Mouse (Mus musculus) adipocyte (in vitro differentiated cells): ENCODE data around the gene Foxk1.

Experiments
- DNase-seq: peaks from one replicate; pipeline ENCODE4 v3.0.0-alpha.2; 2016; ENCODE audit warnings: low spot score

Foxk1 gene

DNA sequence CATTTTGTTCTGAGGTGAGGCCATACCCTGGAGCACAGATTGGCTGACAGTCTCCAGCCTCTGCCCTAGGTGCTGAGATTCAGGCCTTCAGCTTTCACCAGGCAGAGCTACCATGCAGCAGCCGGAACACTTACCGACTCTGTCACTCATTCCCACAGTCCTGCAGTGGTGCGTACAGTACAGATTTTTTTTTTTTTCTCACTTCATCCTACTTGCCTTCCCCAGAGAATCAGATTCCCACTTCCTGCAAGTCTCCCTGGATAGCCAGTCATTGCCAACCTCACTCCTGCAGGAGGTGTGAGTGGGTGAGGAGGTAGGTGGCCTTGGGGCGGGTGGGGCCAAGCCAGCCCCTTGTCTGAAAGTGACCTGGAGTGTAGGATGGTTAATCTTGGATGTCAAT lies 19.0 kb downstream of the Foxk1 start:
- no peak for DNase-seq

DNA sequence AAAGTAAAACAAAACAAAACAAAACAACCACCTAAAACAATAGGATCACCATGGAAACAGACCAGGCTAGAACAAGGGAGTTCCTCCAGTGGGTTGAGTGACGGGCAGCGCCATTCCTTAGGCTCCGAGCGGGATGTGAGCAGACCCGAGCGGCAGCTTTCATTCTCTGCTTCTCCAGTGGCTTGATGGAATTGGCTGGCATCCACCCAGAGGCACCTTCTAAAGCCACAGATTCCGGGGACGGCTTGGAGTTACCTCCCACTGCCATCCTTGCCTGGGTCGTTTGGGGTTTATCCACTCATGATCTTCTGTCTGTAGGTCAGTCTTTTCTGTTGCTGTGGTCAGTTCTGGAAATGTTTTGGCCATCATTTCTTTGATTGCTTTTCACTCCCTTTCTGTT lies 19.6 kb downstream of the Foxk1 start:
- DNase-seq: no peak

DNA sequence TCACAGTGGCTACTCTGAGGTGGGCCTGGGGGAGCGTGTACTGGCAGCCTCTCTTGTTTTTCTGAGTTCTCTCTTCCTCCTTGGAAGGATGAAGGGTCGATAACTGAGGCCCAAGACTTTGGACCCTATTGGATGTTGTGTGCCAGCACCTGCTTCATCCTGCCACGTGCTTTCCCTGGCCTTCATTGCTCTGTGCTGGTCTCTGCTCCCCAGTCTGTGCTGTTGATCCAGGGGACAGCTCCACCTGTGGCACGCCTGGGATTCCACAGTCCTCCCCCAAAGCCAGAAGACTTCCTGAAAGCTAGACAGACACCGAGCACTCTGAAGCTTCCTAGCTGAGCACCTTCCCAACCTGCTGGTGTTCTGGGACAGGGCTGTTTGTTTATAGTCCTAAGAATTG lies 20.6 kb downstream of the Foxk1 start:
- DNase-seq: no peak

DNA sequence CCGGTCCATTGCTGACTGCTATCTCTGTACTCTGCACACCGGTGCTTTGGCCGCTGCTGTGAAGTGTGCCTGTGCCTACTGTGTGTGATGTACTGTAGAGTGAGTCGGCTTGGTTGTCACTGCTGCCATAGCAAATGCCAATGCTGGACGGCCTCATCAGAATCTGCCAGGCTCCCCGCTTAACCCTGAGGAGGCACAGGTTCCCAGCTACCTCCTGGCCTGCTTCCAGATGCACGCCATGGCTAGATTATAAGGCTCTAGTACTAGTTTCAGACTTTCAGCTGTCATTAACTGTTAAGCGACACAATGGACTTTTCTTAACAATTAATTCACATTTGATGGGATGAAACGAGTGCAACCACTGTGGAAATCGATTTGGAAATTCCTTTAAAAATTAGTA lies 21.8 kb downstream of the Foxk1 start:
- no peak for DNase-seq

DNA sequence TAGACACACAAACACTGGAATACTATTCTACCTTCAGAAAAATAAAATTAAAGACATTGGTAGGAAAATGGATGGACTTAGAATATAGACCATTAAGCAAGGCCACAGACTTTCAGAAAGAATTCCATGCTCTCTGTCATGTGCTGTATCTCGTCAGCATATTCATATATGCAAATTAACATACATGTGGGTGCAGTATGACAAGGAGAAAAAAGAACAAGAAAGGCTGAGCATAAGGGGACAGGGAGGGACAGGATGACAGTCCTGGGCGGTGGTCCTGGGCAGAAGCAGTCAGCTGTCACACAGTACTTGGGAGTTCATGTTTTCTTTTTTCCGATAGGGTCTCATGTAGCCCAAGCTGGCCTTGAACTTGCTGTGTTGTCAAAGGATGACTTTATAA lies 22.4 kb downstream of the Foxk1 start:
- DNase-seq: no peak

DNA sequence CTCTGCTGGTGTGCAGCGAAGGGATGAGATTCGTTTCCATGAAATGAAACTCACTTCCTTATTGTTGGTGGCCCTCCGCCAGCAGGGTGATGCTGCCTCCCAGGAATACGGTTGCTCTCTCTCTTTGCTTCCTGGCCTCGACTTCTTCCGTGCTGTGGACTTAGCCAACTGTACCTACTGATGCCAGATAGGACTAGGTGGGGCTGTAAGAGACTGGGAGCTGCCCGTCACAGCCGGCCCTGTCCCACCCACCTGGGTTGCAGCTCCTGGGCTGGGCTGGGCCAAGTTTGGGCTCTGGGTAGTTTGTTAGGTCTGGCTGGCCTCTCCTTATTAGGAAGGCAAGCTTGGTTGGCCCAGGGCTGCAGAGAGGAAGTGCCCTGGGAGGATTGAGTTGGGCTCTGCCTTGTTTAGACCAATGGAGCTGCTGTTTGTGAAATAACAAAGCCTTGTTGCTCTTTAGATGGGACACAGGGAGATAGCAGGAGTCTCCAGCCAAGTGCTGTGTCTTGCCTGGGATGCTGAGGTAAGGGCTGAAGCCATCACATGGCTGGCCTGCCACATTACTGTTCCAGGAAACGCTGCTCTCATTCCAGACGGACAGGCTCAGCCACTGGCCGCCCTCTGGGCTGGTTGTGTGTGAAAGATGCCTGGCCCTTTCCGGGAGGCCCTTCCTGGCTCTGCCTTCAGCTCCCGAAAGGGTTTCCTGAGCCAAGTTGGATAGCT lies 23.5 kb downstream of the Foxk1 start:
- DNase-seq: peak; percentile 95

DNA sequence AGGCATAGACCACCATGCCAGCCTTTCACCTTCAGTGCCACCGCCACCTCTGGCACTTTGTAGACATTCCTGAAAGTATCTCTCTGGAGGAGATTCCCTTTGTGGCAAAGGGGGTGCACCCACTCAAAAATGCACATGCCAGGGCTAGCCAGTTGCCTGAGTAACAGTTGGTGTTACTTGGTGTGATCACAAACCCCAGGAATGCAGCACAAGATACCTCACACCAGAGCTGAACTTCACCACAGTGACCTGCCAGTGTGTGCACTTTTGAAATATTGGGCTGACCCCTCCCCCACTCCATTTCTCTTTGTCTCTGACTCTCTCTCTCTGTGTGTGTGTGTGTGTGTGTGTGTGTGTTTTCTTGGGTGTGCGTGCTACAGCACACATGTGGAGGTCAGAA lies 25.2 kb downstream of the Foxk1 start:
- DNase-seq: peak; percentile 66

DNA sequence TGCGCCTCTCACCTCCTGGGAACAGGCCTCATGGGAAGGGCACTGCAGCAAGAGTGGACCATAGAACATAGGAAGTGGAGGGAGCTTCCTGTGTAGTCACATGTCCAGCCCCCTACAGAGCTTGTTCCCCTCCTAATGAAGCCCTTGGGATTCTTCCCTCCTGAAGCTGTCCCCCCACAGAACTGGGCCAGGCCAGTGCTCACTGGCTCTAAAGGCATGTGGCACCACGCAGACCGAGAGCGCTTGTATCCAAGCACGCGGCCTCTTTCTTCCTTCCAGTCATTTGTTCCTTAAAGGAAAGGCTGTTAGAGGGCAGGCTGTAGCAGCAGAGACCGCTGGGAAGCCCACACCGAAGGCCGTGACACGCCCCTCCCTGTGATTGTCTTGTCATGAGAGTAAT lies 26.6 kb downstream of the Foxk1 start:
- DNase-seq: peak; percentile 58

DNA sequence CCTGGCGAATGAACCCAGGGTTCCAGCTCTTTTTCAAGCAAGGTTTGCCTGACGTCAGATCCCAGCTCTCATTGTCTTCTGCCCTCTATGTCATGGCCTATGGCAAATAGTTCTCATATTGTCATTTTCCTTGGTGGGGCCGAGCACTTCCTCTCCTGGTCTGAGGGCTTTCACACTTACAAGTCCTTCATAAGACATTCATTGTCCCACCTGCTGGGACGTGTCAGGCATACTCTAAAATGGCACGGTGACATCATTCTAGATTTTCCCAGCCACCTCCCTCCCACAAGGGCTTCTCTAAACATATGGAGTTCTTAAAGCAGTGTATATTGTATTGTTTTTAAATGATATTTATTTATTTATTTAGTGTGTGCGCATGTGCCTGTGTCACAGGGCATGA lies 27.4 kb downstream of the Foxk1 start:
- no peak for DNase-seq

DNA sequence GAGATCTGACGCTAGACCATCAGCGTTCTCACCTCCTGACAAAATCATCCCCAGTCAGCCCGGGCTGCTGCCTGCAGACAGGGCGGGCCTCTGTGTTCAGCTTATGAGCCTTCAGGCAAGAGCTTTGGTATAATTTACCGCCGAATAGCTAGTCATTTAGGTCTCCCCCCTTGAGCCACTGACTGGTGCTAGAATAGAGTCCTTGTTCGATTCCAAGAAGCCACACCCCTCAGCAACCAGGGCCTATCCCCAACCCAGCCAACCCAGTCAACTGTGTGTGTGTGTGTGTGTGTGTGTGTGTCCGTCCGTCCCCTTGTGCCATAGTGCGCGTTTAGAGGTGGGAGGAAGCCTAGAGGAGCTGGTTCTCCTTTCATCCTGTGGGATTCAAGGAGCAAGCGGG lies 29.7 kb downstream of the Foxk1 start:
- no peak for DNase-seq

DNA sequence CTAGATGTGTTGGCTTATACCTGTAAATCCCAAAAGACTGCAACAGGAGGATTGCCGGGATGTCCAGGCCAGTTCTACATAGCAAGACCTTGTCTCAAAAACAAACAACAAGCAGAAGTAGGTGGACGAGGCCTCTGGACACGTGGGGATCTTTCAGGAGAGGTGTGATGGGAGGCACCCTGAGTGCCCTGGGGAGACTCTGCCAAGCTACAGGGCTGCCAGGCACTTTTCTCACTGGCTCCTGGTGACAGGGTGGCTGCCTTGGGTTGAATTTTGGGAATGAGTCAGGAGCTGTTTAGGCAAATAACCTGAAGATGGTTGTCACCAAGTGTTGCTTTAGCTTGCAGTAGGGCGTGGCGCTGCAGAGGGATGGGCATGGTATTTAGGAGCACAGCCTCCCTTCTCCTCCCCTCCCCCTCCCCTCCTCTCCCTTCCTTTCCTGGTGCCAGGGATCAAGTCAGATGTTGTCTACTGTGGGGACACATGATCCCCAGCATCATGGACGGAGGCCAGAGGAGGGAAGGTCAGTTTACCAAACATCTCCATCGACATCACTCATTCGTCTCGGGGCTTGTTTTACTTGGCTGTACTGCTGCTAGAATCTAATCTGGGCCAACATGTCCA lies 30.6 kb downstream of the Foxk1 start:
- peak; percentile 82 for DNase-seq

DNA sequence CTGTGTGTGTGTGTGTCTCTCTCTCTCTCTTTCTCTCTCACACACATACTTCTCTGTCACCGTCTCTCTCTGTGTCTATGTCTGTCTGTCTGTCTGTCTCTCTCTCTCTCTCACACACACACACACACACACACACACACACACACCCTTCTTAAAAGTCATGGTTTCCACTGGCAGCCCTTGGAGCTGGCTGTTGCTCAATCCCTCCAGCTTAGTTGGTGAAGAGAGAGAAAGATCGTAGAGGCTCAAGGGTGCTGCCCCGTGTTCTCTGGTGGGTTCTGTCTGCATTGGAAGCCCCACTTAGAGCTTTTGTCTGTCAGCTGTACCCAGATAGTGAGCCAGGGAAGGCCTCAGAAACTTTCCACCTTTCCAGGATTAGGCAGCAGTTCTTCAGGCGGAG lies 31.4 kb downstream of the Foxk1 start:
- peak; percentile 61 for DNase-seq

DNA sequence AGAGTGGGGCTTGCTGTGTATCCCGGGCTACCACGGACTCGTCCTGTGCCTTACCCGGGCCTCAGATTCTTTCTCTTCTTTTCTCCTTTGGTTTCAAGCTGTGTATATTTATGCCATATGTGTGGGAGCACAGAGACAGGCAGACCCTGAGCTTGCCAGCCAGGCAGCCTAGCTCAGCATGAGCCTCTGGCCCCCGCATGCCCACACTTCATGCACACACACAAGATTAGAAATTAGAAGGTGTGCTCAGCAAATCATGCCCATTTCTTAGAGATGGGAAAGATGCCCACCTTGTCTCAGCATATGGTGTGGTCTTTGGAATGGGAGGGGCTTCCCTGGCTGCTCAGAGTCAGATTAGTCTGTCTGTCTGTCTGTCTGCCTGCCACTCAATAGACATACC lies 32.8 kb downstream of the Foxk1 start:
- DNase-seq: no peak

DNA sequence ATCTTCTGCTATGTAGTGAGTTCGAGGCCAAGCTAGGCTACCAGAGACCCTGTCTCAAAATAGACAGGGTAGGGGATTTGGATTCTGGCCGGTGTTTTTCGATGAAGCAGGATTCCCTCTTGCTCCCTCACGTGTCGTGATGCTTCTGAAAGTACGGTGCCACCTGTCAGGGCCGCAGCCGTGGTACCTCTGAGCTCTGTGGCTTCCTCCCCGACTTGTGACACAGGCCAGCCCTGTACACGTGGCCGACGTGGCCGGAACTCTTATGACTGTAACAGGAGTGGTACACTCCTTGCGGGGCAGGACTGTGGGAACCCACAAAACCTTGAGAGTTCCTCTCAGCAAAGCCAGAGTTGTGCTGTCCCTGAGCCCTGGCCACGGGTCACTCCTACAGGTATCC lies 34.4 kb downstream of the Foxk1 start:
- no peak for DNase-seq

DNA sequence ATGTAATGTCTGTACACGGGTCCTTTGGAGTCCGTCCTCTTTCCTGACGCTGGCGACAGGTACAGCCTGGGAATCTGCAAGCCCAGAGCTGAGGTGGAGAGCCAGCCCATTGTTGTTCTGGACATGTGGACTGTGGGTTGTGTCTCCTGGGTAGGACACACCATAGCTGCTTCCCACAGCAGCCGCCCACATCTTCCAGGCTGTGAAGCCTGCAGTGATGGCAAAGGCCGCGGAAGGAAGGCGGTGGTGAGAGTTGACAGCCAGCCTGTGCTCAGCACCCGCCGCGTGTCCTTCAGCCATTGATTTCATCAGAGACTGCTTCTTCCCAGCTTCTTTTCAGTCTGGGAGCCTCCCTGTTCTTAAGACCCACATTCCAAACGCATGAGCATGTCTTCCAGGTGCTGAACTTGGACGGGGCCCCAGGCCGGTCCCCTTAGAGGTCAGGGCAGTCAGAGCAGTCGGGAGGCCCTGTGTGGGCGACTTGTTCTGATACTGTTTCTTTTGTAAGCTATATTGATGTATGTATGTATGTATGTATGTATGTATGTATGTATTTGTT lies 37.2 kb downstream of the Foxk1 start:
- DNase-seq: no peak

DNA sequence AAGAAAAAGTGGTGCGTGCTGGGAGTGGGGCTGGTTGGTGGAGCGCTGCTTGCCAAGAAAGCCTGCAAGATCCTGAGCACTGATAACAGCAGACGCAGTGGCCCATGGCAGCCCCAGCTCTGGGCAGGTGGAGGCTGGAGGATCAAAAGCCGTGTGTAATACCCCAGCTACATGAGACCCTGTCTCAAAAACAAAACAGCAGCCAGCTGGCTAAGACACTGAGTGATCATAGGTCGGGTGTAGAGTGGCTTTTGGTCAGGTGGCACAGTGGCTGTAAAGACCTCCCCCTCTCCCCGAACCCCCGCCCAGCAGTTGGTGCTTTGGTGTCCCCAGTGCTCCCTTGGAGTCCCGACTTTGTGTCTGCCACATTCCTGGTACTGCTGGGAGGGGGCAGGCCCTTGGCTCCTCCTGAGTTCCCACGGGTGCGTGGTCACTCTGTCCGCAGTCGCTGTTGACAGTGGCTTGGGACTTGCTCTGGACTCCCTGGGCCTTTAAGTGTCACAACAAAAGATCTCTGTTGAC lies 38.7 kb downstream of the Foxk1 start:
- no peak for DNase-seq

DNA sequence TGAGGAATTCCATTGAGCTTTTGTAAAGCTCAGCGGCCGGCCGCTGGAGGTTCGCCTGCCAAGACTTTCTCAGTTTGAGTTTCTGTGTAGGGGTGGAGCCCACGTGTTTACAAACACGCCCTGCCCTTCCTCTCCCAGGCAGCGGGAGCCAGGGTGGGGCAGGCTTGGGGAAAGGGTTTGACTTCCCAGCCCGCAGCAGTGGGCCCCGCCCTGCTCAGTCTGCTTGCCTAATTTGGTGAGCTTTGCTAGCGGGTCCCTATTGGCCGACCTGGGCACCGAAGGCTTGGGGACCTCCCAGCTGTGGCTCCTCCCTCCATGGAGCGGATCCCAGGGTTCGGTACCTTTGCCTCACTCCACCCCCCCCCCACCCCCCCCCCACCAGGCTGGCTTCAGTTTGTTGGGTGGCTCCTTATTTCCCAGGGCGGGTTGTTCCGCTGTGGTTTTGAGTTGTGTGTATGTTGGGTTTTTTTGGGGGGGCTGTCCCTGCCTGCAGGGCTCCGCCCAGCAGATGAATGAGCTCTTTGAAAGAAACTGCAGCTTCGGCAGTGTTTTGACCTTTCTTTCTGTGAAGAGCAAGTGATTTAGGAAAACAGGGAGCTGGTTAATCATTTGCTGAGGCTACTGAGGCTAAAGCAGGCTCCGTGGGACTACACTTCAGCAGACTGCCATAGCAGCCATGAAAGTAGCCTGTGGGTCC lies 39.3 kb downstream of the Foxk1 start:
- DNase-seq: peak; percentile 99

DNA sequence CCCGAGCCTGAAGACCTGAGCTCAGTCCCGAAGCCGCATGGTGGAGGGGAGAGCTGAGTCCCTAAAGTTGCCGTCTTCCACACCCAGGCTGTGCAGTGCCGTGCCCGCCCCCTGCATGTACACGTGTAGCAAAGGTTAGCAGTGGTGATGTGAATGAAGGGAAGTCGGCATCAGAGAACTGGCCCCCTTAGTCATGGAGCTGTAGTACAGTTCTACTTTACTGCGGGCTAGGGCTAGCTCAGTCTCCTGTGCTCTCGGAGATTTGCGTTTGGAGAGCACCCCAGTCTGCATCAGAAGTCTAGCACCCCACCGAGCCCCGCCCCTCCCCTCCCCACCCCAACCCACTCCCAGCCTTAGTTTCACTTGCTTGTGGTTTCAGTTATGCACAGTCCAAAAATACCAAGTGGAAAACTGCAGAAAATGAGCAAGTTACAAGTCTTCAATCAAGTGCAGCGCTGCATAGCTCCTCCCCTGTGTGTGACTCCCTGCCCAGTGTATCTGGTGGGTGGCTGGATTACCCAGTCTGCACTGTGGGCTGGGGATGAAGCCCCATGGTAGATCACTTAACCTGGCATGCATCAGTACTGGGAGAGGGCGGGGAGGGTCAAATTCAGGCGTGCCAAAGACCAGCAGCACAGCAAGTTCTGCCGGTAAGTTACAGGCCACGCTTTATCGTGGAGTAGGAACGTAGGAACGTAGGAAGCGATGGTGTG lies 40.2 kb downstream of the Foxk1 start:
- no peak for DNase-seq

DNA sequence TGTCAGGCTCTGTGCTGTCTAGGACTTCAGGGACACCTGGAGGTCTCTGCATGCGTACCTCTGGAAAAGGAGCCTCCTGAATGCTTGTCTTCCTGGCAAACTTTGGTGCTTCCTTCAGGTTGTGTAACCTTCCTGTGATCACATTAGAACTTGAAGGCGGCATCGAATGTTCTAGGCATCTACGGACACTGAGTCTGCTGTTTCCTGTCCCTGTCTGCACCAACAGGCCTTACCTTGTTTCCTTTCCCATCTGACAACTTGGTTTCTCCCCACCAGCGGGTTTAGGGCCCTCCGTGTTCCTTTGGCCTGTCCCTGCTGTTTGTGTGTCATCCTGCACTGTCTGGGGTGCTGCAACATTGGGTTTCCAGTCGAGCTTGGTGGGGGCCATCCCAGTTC lies 40.7 kb downstream of the Foxk1 start:
- DNase-seq: no peak

DNA sequence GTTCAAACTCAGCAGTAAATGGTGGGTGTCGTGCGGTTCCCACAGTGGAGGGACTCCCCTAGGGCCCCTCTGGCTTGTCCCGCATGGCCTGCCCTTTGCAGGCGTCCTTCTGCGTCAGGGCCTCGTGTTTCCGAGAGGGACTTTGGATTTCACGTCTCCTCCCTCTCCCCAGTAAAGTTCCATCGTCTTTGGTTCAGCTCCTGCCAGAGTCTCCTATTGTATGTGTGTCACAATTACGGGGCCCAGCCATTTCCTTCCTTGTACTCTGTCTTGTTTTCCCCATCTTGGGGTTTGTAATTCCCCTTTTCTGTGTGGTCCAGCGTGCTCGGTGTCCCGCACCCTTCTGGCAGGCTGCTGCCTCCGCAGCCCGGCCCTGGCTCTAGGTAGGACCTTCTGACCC lies 42.2 kb downstream of the Foxk1 start:
- DNase-seq: no peak

DNA sequence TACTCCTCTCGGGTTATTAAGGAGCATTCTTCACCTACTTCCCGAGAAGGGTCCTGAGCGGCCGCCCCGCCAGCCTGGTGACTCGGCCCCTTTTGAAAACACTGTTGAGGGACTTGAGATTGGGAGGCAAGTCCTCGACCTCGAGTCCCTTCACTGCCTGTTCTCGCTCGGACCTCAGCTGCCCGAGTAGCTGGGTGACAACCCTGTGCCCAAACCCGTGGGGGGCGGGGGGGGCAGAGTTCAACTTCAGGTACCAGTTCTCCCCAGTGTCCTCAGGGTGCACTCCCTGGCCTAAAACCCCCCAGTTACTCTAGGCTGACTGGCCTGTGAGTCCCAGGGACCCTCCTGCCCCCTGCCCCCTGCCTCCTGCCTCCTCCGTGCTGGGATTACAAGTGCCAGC lies 42.7 kb downstream of the Foxk1 start:
- DNase-seq: no peak

DNA sequence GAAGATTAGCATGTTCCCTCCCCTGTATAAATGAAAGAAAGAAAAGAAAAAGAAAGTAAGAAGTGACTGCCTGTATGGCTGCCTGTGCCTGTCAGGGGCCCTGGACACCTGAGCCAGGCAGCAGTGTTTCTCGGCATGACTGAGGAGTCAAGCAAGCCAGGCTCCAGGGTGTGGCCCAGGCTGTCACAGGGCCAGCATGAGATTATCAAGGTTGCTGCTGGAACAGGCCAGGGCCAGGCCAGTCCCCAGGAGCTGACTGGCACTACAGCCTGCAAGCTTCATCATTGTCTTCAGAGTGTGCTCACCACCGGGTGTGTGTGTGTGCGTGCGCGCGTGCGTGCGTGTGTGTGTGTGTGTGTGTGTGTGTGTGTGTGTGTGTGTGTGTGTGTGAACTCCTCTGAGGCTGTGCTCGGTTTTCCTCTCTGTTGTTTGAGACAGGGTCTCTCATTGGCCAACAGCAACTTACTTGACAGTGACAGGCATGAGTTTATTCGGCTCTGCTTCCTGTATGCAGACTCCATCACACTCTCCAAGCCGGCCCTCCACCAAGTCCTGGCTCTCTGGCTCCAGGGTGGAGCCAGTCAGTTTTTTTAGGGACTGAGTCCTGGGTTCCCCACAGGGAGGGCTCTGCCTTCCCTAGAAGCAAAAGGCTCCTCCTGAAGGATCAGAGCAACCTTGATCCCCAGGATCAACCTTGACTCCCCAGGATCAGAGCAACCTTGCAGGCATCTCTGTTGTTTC lies 43.7 kb downstream of the Foxk1 start:
- DNase-seq: no peak
